In genomic region chr11:67024867-67025477, GRCm38 (mm10) we compare ENCODE assay signal across 7 mouse cellular contexts. TPM values are rescaled to one million over a fixed set of nuclear protein-coding genes. Genes with fewer than 3 reads are reported as not detected.
DNase-seq lines count a peak whose midpoint lies in the region; ATAC-seq lines count a peak whose summit lies in the region.

Gene Tmem220, plus strand, starts transcription at chr11:67025154.

- H3K36me3 ChIP-seq in intestine, embryonic 15.5 days = no peaks in the 10 kb centered on the region
- H3K36me3 ChIP-seq in midbrain, embryonic 10.5 days = no peaks in the 10 kb centered on the region

- WGBS in intestine, embryonic 15.5 days = 1% methylated on average over 35 of the region's 35 CpGs
- 2% methylated on average over 35 of the region's 35 CpGs for WGBS in midbrain, embryonic 10.5 days

- peak within 1 kb of the TSS; percentile 46 for H3K9ac ChIP-seq in intestine, embryonic 15.5 days

- intact Hi-C loops in gastrocnemius, postnatal 36 days (cut with DNase I) = loop anchor here (2.0 kb wide), 1 partner anchor 28 kb away; the partner anchor contains the start of genes Adprm and Sco1
- intact Hi-C loops in left cerebral cortex, postnatal 25 days (cut with DNase I) = loop anchor here (1.0 to 10.0 kb wide), 3 partner anchors 60 to 320 kb away; no protein-coding TSS in a partner anchor

- peak; percentile 96 for DNase-seq in adrenal gland, adult 2 months
- DNase-seq in embryo, embryonic 11.5 days (ENCODE audit: low read depth, low spot score) = peak; percentile 93
- DNase-seq in gastrocnemius, postnatal 36 days = peak; percentile 91 to 94
- peak; percentile 74 to 90 for DNase-seq in left cerebral cortex, postnatal 25 days (ENCODE audit: low spot score in 2 of 2)
- DNase-seq in midbrain, embryonic 10.5 days (ENCODE audit: low spot score) = peak; percentile 97
- peak; percentile 80 for DNase-seq in right cerebral cortex, postnatal 4 days

- peak within 1 kb of the TSS; percentile 64 for H3K4me2 ChIP-seq in intestine, embryonic 15.5 days (replicated peaks)

- ATAC-seq in intestine, embryonic 15.5 days = peak; percentile 97

- no peaks in the 10 kb centered on the region for H3K9me3 ChIP-seq in intestine, embryonic 15.5 days
- H3K9me3 ChIP-seq in midbrain, embryonic 10.5 days (replicated peaks) = no peaks in the 10 kb centered on the region

- no peak within 1 kb of the TSS for H3K27ac ChIP-seq in intestine, embryonic 15.5 days
- H3K27ac ChIP-seq in midbrain, embryonic 10.5 days (replicated peaks) = peak within 1 kb of the TSS; percentile 93

- H3K27me3 ChIP-seq in intestine, embryonic 15.5 days (replicated peaks) = no peaks in the 10 kb centered on the region
- peaks cover 27% of the 10 kb centered on the region for H3K27me3 ChIP-seq in midbrain, embryonic 10.5 days (ENCODE audit: low read depth, poor library complexity, severe bottlenecking)

- H3K4me3 ChIP-seq in intestine, embryonic 15.5 days (replicated peaks) = peak within 1 kb of the TSS; percentile 47
- peak within 1 kb of the TSS; percentile 65 for H3K4me3 ChIP-seq in midbrain, embryonic 10.5 days

- H3K4me1 ChIP-seq in intestine, embryonic 15.5 days (replicated peaks) = 0 out of 2 replicates have a peak, but pooled peaks cover 2% of the 10 kb centered on the region
- H3K4me1 ChIP-seq in midbrain, embryonic 10.5 days = peaks cover 35% of the 10 kb centered on the region

RNA-seq across cellular contexts. Expression of gene Tmem220, which starts in this region (rescaled TPM):
- total RNA-seq in adrenal gland, adult 2 months (2021) = 1 to 10 TPM; 6.8 to 8.6 TPM
- 2.6 TPM in 2 replicates for polyA plus RNA-seq in adrenal gland, adult 2 months (2012; rRNA removed)
- total RNA-seq in gastrocnemius, postnatal 36 days (2021) = under 1 TPM; 0.49 to 0.64 TPM
- 2.7 and 3.0 TPM in 2 replicates for polyA plus RNA-seq in intestine, embryonic 15.5 days (2015; fragmentation: Nextera tagmentation; extraction: Ambion mirVana)
- under 1 TPM; 0.41 to 0.44 TPM for total RNA-seq in left cerebral cortex, postnatal 25 days (2021)
- 0.99 and 1.1 TPM in 2 replicates for polyA plus RNA-seq in midbrain, embryonic 10.5 days (2016; fragmentation: Nextera tagmentation; extraction: Ambion mirVana)

Comparison
In these comparisons a context has a peak if more than half of its experiments do, and no peak if none do; other contexts are left out.
1. RNA of gene Tmem220 (total RNA-seq): 6.8 to 8.6 TPM in adrenal gland, adult 2 months; 0.49 to 0.64 TPM in gastrocnemius, postnatal 36 days and 0.41 to 0.44 TPM in left cerebral cortex, postnatal 25 days; every median in the first group is over 4 times any median in the second.
2. Peak in DNase-seq in gastrocnemius, postnatal 36 days; RNA of the gene not detected or under 1 TPM.
3. Peak in DNase-seq in left cerebral cortex, postnatal 25 days; RNA of the gene not detected or under 1 TPM.
4. Peak in every context shown above with its lines, with median percentiles within 50 percentile points of each other: DNase-seq.